Mouse (Mus musculus) CH12.LX (cell line): ENCODE results near the gene Asic4. TPM values are rescaled to one million over a fixed set of nuclear protein-coding genes. Genes with fewer than 3 reads are reported as not detected.

Experiments
- DNase-seq: peaks from one replicate; pipeline ENCODE4 v3.0.0-alpha.2; 2013; ENCODE audit errors: extremely low read depth
- H3K27ac ChIP-seq: 2 replicates; pipeline ENCODE4 v1.5.1; 2012; ENCODE audit warnings: low read depth, mild to moderate bottlenecking, control low read depth, moderate library complexity; ENCODE audit not compliant: insufficient read depth
- H3K27me3 ChIP-seq: replicated peaks from 2 replicates; pipeline ENCODE3; 2012; ENCODE audit warnings: inconsistent platforms
- H3K36me3 ChIP-seq, 2 experiments: replicated peaks in 1 of 2; 2 replicates each; pipeline versions ENCODE3 to v1.6.1; 2012; ENCODE audit warnings: inconsistent platforms in 1 of 2, low read length in 1 of 2, mild to moderate bottlenecking in 1 of 2, mixed read lengths in 1 of 2, moderate library complexity in 1 of 2; ENCODE audit not compliant: control insufficient read depth in 1 of 2, insufficient read depth in 1 of 2
- H3K4me1 ChIP-seq, 2 experiments: 2 replicates each; pipeline ENCODE4 v1.6.1; 2012; ENCODE audit warnings: inconsistent platforms in 1 of 2, moderate library complexity in 1 of 2; ENCODE audit not compliant: insufficient read depth in 2 of 2, control insufficient read depth in 1 of 2
- H3K4me2 ChIP-seq: 2 replicates; pipeline ENCODE4 v1.6.1; 2012; ENCODE audit warnings: low read depth, mild to moderate bottlenecking, control low read depth; ENCODE audit not compliant: poor library complexity, insufficient read depth, severe bottlenecking
- H3K4me3 ChIP-seq, 3 experiments: fragments of 150-350 bp in 1 of 3; sonication (generic) in 1 of 3; replicated peaks in 1 of 3; 2 replicates each; pipeline versions ENCODE3 to v1.5.1; 2011 to 2012; ENCODE audit warnings: low read depth in 2 of 3, low read length in 2 of 3, mild to moderate bottlenecking in 2 of 3, moderate library complexity in 2 of 3, control low read depth in 1 of 3, improper control_type of control experiment in 1 of 3, inconsistent platforms in 1 of 3, mixed read lengths in 1 of 3; ENCODE audit not compliant: poor library complexity in 1 of 3
- H3K79me2 ChIP-seq: replicated peaks from 2 replicates; pipeline ENCODE4 v1.6.1; 2012; ENCODE audit warnings: mild to moderate bottlenecking, moderate library complexity; ENCODE audit not compliant: control insufficient read depth, poor library complexity, insufficient read depth, severe bottlenecking; ENCODE audit errors: extremely low read depth
- H3K9ac ChIP-seq: 2 replicates; pipeline ENCODE4 v1.6.1; 2012; ENCODE audit warnings: low read depth, mild to moderate bottlenecking, control low read depth, moderate library complexity; ENCODE audit not compliant: insufficient read depth
- H3K9me3 ChIP-seq: replicated peaks from 2 replicates; pipeline ENCODE3; 2012; ENCODE audit warnings: low read length, inconsistent platforms, mixed read lengths
- BHLHE40 ChIP-seq: IDR thresholded peaks from 2 replicates; pipeline ENCODE4 v1.6.1; 2011; ENCODE audit warnings: mild to moderate bottlenecking, low read depth, low read length, improper control_type of control experiment
- CHD1 ChIP-seq: IDR thresholded peaks from 2 replicates; pipeline ENCODE4 v1.6.1; 2012; ENCODE audit warnings: low read depth, low read length, improper control_type of control experiment, inconsistent platforms
- CTCF ChIP-seq, 2 experiments: IDR thresholded peaks in 1 of 2; conservative IDR thresholded peaks in 1 of 2; 2 replicates each; pipeline ENCODE4 v1.5.1; 2011 to 2012; ENCODE audit warnings: low read depth in 2 of 2, low read length in 2 of 2, improper control_type of control experiment in 1 of 2, inconsistent platforms in 1 of 2, mild to moderate bottlenecking in 1 of 2, moderate library complexity in 1 of 2
- E2F4 ChIP-seq: IDR thresholded peaks from 2 replicates; pipeline ENCODE4 v1.6.1; 2011; ENCODE audit warnings: low read depth, low read length, improper control_type of control experiment; ENCODE audit not compliant: insufficient replicate concordance
- ELF1 ChIP-seq: IDR thresholded peaks from 2 replicates; pipeline ENCODE4 v1.6.1; 2014; ENCODE audit warnings: low read depth, mild to moderate bottlenecking, inconsistent platforms, low read length, improper control_type of control experiment
- EP300 ChIP-seq: IDR thresholded peaks from 2 replicates; pipeline ENCODE4 v1.6.1; 2011; ENCODE audit warnings: low read length, improper control_type of control experiment
- ETS1 ChIP-seq: conservative IDR thresholded peaks from 2 replicates; pipeline ENCODE4 v1.6.1; 2012; ENCODE audit warnings: low read depth, mild to moderate bottlenecking, inconsistent platforms, low read length, improper control_type of control experiment, moderate library complexity
- HCFC1 ChIP-seq: IDR thresholded peaks from 2 replicates; pipeline ENCODE4 v1.6.1; 2012; ENCODE audit warnings: low read depth, mild to moderate bottlenecking, inconsistent platforms, low read length, improper control_type of control experiment
- IRF4 ChIP-seq: IDR thresholded peaks from 2 replicates; pipeline ENCODE4 v1.6.1; 2014; ENCODE audit warnings: low read depth, mild to moderate bottlenecking, inconsistent platforms, low read length, improper control_type of control experiment
- JUN ChIP-seq: IDR thresholded peaks from 2 replicates; pipeline ENCODE4 v1.6.1; 2011; ENCODE audit warnings: low read depth, mild to moderate bottlenecking, low read length, improper control_type of control experiment, moderate library complexity; ENCODE audit not compliant: insufficient read depth
- MAFK ChIP-seq: IDR thresholded peaks from 2 replicates; pipeline ENCODE4 v1.6.1; 2011; ENCODE audit warnings: low read length, improper control_type of control experiment; ENCODE audit not compliant: insufficient replicate concordance
- MEF2A ChIP-seq: IDR thresholded peaks from 2 replicates; pipeline ENCODE4 v1.6.1; 2014; ENCODE audit warnings: low read depth, mild to moderate bottlenecking, inconsistent platforms, low read length, improper control_type of control experiment, borderline replicate concordance
- MYC ChIP-seq: IDR thresholded peaks from 2 replicates; pipeline ENCODE4 v1.6.1; 2011; ENCODE audit warnings: low read depth, mild to moderate bottlenecking, improper control_type of control experiment, low read length
- NELFE ChIP-seq: IDR thresholded peaks from 2 replicates; pipeline ENCODE4 v1.6.1; 2011; ENCODE audit warnings: low read depth, low read length, improper control_type of control experiment
- NRF1 ChIP-seq: IDR thresholded peaks from 2 replicates; pipeline ENCODE4 v1.6.1; 2014; ENCODE audit warnings: low read depth, mild to moderate bottlenecking, inconsistent platforms, low read length, improper control_type of control experiment, moderate library complexity
- PAX5 ChIP-seq: IDR thresholded peaks from 2 replicates; pipeline ENCODE4 v1.6.1; 2012; ENCODE audit warnings: low read length, inconsistent platforms, mixed read lengths
- POLR2AphosphoS2 ChIP-seq: IDR thresholded peaks from 2 replicates; pipeline ENCODE4 v1.6.1; 2011; ENCODE audit warnings: low read depth, low read length, improper control_type of control experiment
- RAD21 ChIP-seq: IDR thresholded peaks from 2 replicates; pipeline ENCODE4 v1.6.1; 2011; ENCODE audit warnings: low read depth, mild to moderate bottlenecking, low read length, improper control_type of control experiment, moderate library complexity
- RCOR1 ChIP-seq: conservative IDR thresholded peaks from 2 replicates; pipeline ENCODE4 v1.6.1; 2012; ENCODE audit warnings: low read depth, mild to moderate bottlenecking, inconsistent platforms, low read length, improper control_type of control experiment
- TBP ChIP-seq: conservative IDR thresholded peaks from 2 replicates; pipeline ENCODE4 v1.6.1; 2011; ENCODE audit warnings: low read depth, low read length, improper control_type of control experiment
- TCF12 ChIP-seq: IDR thresholded peaks from 2 replicates; pipeline ENCODE4 v1.6.1; 2014; ENCODE audit warnings: low read depth, mild to moderate bottlenecking, inconsistent platforms, low read length, improper control_type of control experiment
- UBTF ChIP-seq: IDR thresholded peaks from 2 replicates; pipeline ENCODE4 v1.6.1; 2012; ENCODE audit warnings: low read depth, mild to moderate bottlenecking, inconsistent platforms, low read length, improper control_type of control experiment, moderate library complexity
- USF1 ChIP-seq: IDR thresholded peaks from 2 replicates; pipeline ENCODE4 v1.6.1; 2014; ENCODE audit warnings: low read depth, mild to moderate bottlenecking, inconsistent platforms, low read length, improper control_type of control experiment
- USF2 ChIP-seq: conservative IDR thresholded peaks from 2 replicates; pipeline ENCODE4 v1.6.1; 2011; ENCODE audit warnings: low read depth, low read length, improper control_type of control experiment
- ZC3H11A ChIP-seq: IDR thresholded peaks from 2 replicates; pipeline ENCODE4 v1.6.1; 2012; ENCODE audit warnings: low read depth, mild to moderate bottlenecking, inconsistent platforms, low read length, improper control_type of control experiment
- ZKSCAN1 ChIP-seq: IDR thresholded peaks from 2 replicates; pipeline ENCODE4 v1.6.1; 2012; ENCODE audit warnings: low read depth, inconsistent platforms, low read length, improper control_type of control experiment, borderline replicate concordance
- ZNF384 ChIP-seq: IDR thresholded peaks from 2 replicates; pipeline ENCODE4 v1.6.1; 2012; ENCODE audit warnings: low read depth, low read length, improper control_type of control experiment, inconsistent platforms
- dilution Hi-C: fragments of 300-500 bp; cut with MboI; formaldehyde crosslinking; loops from 2 replicates; pipeline ENCODE4 v1.14.3; 2020; ENCODE audit warnings: low sequenced_read_pairs; ENCODE audit not compliant: extremely low pct_unique_long_range_greater_than_20kb, extremely low pct_ligation_motif_present
- in situ Hi-C: fragments of 300-500 bp; cut with MboI; formaldehyde crosslinking; loops from 3 replicates; pipeline ENCODE4 v1.14.3; 2019; ENCODE audit warnings: low sequenced_read_pairs, low pct_ligation_motif_present, low pct_unique_long_range_greater_than_20kb, mixed read lengths
- polyA plus RNA-seq: library from polyadenylated mRNA; unstranded; fragments of >175 nt; gene quantifications from 2 replicates; pipeline ENCODE4 v1.2.1, GENCODE M21; 2012; ENCODE audit warnings: low read depth; ENCODE audit not compliant: insufficient read length
- total RNA-seq, 2 experiments: library from RNA; depleted of rRNA; stranded (reverse); fragments of 300-350 nt in 1 of 2; fragments of >200 nt in 1 of 2; gene quantifications; 2 replicates each; pipeline ENCODE4 v1.2.3; 2012 to 2014

Gene Asic4
- total and polyA plus RNA-seq, 3 experiments, result not detected

DNA sequence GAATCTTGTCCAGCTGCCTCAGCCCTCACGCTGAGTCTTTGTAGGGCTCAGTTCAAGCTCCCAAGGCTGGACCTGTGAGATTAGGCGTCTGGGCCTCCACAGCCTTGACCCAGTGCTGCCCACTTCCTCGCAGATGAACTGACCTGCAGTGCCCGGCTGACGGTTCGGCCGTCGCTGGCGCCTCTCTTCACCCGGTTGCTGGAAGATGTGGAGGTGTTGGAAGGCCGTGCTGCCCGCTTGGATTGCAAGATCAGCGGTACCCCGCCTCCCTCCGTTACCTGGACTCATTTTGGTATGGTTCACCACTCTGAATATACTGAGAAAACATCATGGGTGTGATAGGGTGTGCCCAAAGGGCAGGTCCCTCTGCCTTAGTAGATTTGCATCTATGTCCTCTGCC, 44.1 kb upstream of the Asic4 start:
- in situ Hi-C loops (no loop called here), dilution Hi-C loops (no loop called here)
- DNase-seq, result no peak
- peaks cover 3 to 12% of the 10 kb centered on the region in 2 experiments; a peak in 2 of 4 replicates for H3K4me1 ChIP-seq
- peaks cover 40 to 96% of the 10 kb centered on the region in 2 experiments for H3K36me3 ChIP-seq
- no peaks in the 10 kb centered on the region for H3K27me3 ChIP-seq
- H3K4me2 ChIP-seq, result no peak overlapping the region
- H3K27ac ChIP-seq, result no peak overlapping the region
- H3K9me3 ChIP-seq, result no peaks in the 10 kb centered on the region
- H3K9ac ChIP-seq, result no peak overlapping the region
- no peaks in the 10 kb centered on the region for H3K79me2 ChIP-seq
- H3K4me3 ChIP-seq, result no peak overlapping the region
- no peak for TF ChIP-seq PAX5
- TF ChIP-seq MYC, result no peak
- TF ChIP-seq NELFE, result no peak
- no peak for TF ChIP-seq UBTF
- TF ChIP-seq RAD21, result no peak
- no peak for TF ChIP-seq ZKSCAN1
- TF ChIP-seq ZNF384, result no peak
- no peak for TF ChIP-seq RCOR1
- no peak for TF ChIP-seq POLR2AphosphoS2
- TF ChIP-seq USF2, result no peak
- no peak for TF ChIP-seq CHD1
- TF ChIP-seq JUN, result no peak
- TF ChIP-seq TCF12, result no peak
- no peak for TF ChIP-seq TBP
- TF ChIP-seq BHLHE40, result no peak
- TF ChIP-seq EP300, result no peak
- TF ChIP-seq E2F4, result no peak
- TF ChIP-seq NRF1, result no peak

GRCm38 (mm10) chr1:75407056-75407455, 43.2 kb upstream of the Asic4 start:
- no peak overlapping the region for H3K4me2 ChIP-seq
- no peak overlapping the region for H3K9ac ChIP-seq
- dilution Hi-C loops, result no loop called here
- H3K4me1 ChIP-seq, result 0 out of 4 replicates have a peak, but pooled peaks cover 0 to 5% of the 10 kb centered on the region in 2 experiments
- H3K27me3 ChIP-seq, result no peaks in the 10 kb centered on the region
- no peak for DNase-seq
- H3K27ac ChIP-seq, result no peak overlapping the region
- no peaks in the 10 kb centered on the region for H3K79me2 ChIP-seq
- H3K36me3 ChIP-seq, result peaks cover 35 to 95% of the 10 kb centered on the region in 2 experiments
- TF ChIP-seq IRF4, result no peak
- no peak for TF ChIP-seq MAFK
- TF ChIP-seq ELF1, result no peak
- no peak for TF ChIP-seq MYC
- no peak for TF ChIP-seq EP300
- TF ChIP-seq ZC3H11A, result no peak
- TF ChIP-seq USF1, result no peak
- no peak for TF ChIP-seq ETS1
- TF ChIP-seq PAX5, result no peak
- TF ChIP-seq E2F4, result no peak
- TF ChIP-seq TBP, result no peak
- no peak for TF ChIP-seq BHLHE40
- TF ChIP-seq POLR2AphosphoS2, result no peak
- TF ChIP-seq MEF2A, result no peak
- TF ChIP-seq HCFC1, result no peak
- no peak for TF ChIP-seq UBTF
- TF ChIP-seq CTCF (conservative IDR thresholded peaks at IDR 0.05 in 1 of 2, IDR thresholded peaks at IDR 0.05 in 1 of 2; ENCODE audit: low read depth in 2 of 2, low read length in 2 of 2), result no peak
- no peak for TF ChIP-seq NELFE
- in situ Hi-C loops, result no loop called here
- H3K4me3 ChIP-seq, result no peak overlapping the region
- no peaks in the 10 kb centered on the region for H3K9me3 ChIP-seq
